Mouse (Mus musculus) heart, embryonic 16.5 days (tissue): ENCODE results near the gene Vmn2r89. TPM values are rescaled to one million over a fixed set of nuclear protein-coding genes. Genes with fewer than 3 reads are reported as not detected.
"Not testable (repeated sequence)": the region's sequence is repeated elsewhere in the genome, so short reads cannot be mapped to it uniquely, and the experiment has no call there.

Experiments
- ATAC-seq: fragments of 200-750 bp; cut with Nextera tagmentation; replicated peaks from 2 replicates; pipeline ENCODE4 v1.8.0; 2017; ENCODE audit warnings: moderate number of reproducible peaks; ENCODE audit not compliant: insufficient read depth, low FRiP score; ENCODE audit errors: extremely low read depth
- H3K27ac ChIP-seq: fragments of 300-500 bp; sonication (generic); 2 replicates; pipeline ENCODE4 v1.5.1; 2014; ENCODE audit warnings: mild to moderate bottlenecking, low read length, control low read depth, moderate library complexity
- H3K27me3 ChIP-seq: fragments of 300-500 bp; sonication (generic); 2 replicates; pipeline ENCODE4 v1.6.1; 2014; ENCODE audit warnings: low read length, mixed read lengths; ENCODE audit not compliant: control insufficient read depth, insufficient read depth
- H3K36me3 ChIP-seq: fragments of 300-500 bp; sonication (generic); 2 replicates; pipeline ENCODE4 v1.6.1; 2014; ENCODE audit not compliant: control insufficient read depth, insufficient read depth
- H3K4me1 ChIP-seq: fragments of 300-500 bp; sonication (generic); 2 replicates; pipeline ENCODE4 v1.6.1; 2014; ENCODE audit warnings: low read length, mixed read lengths; ENCODE audit not compliant: control insufficient read depth, insufficient read depth
- H3K4me2 ChIP-seq: fragments of 300-500 bp; sonication (generic); 2 replicates; pipeline ENCODE4 v1.6.1; 2014; ENCODE audit warnings: low read depth, mild to moderate bottlenecking, control low read depth, low read length
- H3K4me3 ChIP-seq: fragments of 300-500 bp; sonication (generic); 2 replicates; pipeline ENCODE4 v1.5.1; 2014; ENCODE audit warnings: mild to moderate bottlenecking, control low read depth, low read length
- H3K9ac ChIP-seq: fragments of 300-500 bp; sonication (generic); 2 replicates; pipeline ENCODE4 v1.6.1; 2014; ENCODE audit warnings: low read length, control low read depth
- H3K9me3 ChIP-seq: fragments of 300-500 bp; sonication (generic); replicated peaks from 2 replicates; pipeline ENCODE4 v1.6.1; 2016; ENCODE audit warnings: low read length; ENCODE audit not compliant: control insufficient read depth
- WGBS: fragments of 180-500 bp; shearing (Covaris S2); extraction: QIAGEN DNeasy Blood & Tissue Kit; methylation state at CpG from one replicate; pipeline ENCODE4 v1.1.7; 2014; 5-methylcytosine and 5-hydroxymethylcytosine counted together
- polyA plus RNA-seq: library from polyadenylated mRNA; unstranded; fragments of >200 nt; fragmentation: Nextera tagmentation; extraction: Ambion mirVana; gene quantifications from 2 replicates; pipeline ENCODE4 v1.2.1, GENCODE M21; 2015

The Vmn2r89 gene
- not detected in 2 replicates for polyA plus RNA-seq

DNA sequence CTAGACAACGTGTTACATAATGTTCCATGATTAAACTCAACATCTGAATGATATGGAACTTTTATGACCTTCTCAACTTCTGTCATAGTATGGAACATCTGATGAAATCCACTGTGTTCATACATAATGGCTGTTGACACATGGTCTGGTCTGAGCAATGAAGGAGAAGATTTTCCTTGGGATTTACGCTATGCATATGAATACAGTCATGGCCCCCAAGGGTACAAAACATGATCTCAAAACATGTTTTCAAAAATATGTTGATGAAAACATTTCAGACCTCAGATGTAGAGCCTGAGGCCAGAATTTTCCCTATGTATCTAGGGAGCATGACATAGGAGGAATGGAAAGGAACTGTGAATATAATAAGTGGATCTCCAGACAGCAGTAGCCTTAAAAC lies at the start of gene Vmn2r89:
Vmn2r89 (plus strand) TSS at position 301 of the 400 bp plus-strand sequence.
- H3K4me2 ChIP-seq, ATAC-seq, H3K4me3 ChIP-seq, H3K9ac ChIP-seq, H3K27ac ChIP-seq, H3K4me1 ChIP-seq, H3K36me3 ChIP-seq, H3K27me3 ChIP-seq, H3K9me3 ChIP-seq: not testable (repeated sequence)
- 65% methylated on average over 2 of the region's 2 CpGs for WGBS

DNA sequence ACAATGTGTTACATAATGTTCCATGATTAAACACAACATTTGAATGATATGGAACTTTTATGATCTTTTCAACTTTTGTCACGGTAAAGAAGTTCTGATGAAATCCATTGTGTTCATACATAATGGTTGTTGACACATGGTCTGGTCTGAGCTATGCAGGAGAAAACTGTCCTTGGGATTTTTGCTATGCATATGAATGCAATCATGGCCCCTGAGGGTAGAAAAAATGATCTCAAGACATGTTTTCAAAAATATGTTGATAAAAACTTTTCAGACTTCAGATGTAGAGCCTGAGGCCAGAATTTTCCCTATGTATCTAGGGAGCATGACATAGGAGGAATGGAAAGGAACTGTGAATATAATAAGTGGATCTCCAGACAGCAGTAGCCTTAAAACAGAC lies 41.1 kb upstream of the Vmn2r89 start, which contains the start of gene Vmn2r88:
Vmn2r88 (plus strand) TSS at position 301 of the 400 bp plus-strand sequence.
- ATAC-seq = no peak
- Histone ChIP-seq H3K27ac (no peak within 1 kb of the TSS), H3K36me3 (no peaks in the 10 kb centered on the region), H3K4me2 (no peak within 1 kb of the TSS), H3K9me3 (no peaks in the 10 kb centered on the region), H3K4me1 (no peaks in the 10 kb centered on the region), H3K4me3 (no peak within 1 kb of the TSS), H3K9ac (no peak within 1 kb of the TSS), H3K27me3 (no peaks in the 10 kb centered on the region)
- WGBS = 76% methylated on average over 1 of the region's 1 CpGs

DNA sequence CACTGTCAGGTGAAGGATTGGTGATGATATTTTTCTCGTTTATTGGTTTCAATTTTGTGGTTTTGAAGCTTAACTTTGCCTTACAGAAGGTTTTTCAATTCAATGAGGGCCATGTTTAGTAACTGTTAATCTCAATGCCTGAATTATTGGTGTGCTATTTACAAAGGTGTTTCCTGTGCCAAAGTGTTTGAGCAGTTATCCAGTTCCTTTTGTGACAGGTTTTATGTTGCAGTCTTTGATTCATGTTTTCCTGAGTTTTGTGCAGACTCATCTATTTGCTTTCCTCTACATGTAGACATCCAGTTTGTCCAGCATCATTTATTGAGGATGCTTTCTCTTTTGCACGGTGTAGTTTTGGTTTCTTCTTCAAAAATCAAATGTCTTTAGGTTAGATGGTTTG lies 27.8 kb upstream of the Vmn2r89 start:
- no peak for ATAC-seq
- Histone ChIP-seq H3K4me1 (no peaks in the 10 kb centered on the region), H3K4me3 (no peak overlapping the region), H3K9me3 (peaks cover 2% of the 10 kb centered on the region; the same call in 1 of the 2 replicates), H3K36me3 (no peaks in the 10 kb centered on the region), H3K9ac (no peak overlapping the region), H3K27ac (no peak overlapping the region), H3K4me2 (no peak overlapping the region), H3K27me3 (no peaks in the 10 kb centered on the region)
- 55% methylated on average over 2 of the region's 2 CpGs for WGBS

DNA sequence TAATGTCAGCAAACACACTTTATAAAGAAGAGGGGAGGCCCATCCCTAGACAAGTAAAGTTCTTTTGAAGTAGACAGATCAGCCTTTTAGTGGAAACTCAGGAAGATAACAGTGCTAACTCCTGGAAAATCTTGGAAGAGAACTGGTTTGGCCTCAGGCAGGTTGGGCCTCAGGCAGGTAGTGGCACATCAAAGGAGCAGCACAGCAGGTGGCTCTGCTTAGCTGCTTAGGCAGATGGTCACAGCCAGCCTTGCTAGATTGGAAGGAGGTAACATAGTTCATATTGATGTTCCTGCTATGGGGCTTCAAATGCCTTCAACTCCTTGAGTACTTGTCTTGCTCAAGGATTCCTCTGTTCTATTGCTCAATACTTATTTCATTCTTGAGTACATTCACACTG lies 21.5 kb upstream of the Vmn2r89 start:
- not testable (repeated sequence) for H3K9ac ChIP-seq

DNA sequence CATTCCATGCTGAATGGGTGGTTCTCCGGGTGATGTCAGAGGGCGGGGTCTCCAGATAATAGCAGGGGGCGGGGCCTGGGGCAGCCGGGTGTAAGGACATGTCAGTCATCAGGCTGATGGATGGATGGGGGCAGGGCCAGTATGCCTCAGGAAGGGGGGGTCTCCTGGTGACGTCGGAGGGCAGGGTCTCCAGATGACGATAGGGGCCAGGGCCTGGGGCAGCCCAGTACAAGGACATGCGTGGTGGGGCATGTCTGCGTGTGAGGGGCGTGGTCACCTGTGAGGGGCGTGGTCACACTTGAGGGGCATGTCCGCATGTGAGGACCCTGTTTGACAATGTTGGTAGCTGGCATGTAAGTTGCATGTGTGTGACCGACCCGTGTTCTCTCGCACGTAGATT lies 17.1 kb upstream of the Vmn2r89 start:
- ATAC-seq = no peak; the same call in 1 of the 2 replicates
- H3K4me2 ChIP-seq = no peak overlapping the region
- H3K9me3 ChIP-seq = peaks cover 8% of the 10 kb centered on the region
- WGBS = 84% methylated on average over 16 of the region's 16 CpGs
- no peaks in the 10 kb centered on the region for H3K36me3 ChIP-seq
- H3K4me1 ChIP-seq = no peaks in the 10 kb centered on the region
- no peak overlapping the region for H3K9ac ChIP-seq
- H3K4me3 ChIP-seq = no peak overlapping the region
- no peak overlapping the region for H3K27ac ChIP-seq
- H3K27me3 ChIP-seq = no peaks in the 10 kb centered on the region

More for the DNA sequence above, 21.5 kb upstream of the Vmn2r89 start:
- not testable (repeated sequence) for H3K27me3 ChIP-seq, ATAC-seq, H3K4me1 ChIP-seq, H3K36me3 ChIP-seq, H3K27ac ChIP-seq, H3K9me3 ChIP-seq, H3K4me2 ChIP-seq, H3K4me3 ChIP-seq

DNA sequence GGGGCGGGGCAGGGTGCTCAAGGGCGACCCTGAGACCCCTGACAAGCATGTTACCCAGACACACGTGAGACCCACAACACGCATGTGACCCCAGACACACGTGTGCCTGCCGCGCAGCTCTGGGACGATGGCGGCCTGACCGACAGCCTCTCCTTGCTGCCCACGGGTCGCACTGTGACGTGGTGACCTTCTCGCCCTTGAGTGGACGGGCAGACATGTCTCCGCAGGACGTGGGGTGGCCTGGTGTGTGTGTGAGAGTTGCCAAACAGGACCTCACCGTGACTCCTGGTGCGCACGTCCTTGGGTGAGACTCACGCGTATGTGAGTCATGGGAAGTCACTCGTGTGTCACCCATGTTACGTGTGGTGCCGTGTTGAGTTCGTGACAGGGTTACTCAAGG lies 16.6 kb upstream of the Vmn2r89 start:
- H3K4me1 ChIP-seq = no peaks in the 10 kb centered on the region
- no peak overlapping the region for H3K4me2 ChIP-seq
- 95% methylated on average over 26 of the region's 26 CpGs for WGBS
- H3K9me3 ChIP-seq = peaks cover 8% of the 10 kb centered on the region
- H3K36me3 ChIP-seq = no peaks in the 10 kb centered on the region
- no peak overlapping the region for H3K27ac ChIP-seq
- no peak overlapping the region for H3K4me3 ChIP-seq
- no peak for ATAC-seq
- H3K9ac ChIP-seq = no peak overlapping the region
- H3K27me3 ChIP-seq = no peaks in the 10 kb centered on the region

DNA sequence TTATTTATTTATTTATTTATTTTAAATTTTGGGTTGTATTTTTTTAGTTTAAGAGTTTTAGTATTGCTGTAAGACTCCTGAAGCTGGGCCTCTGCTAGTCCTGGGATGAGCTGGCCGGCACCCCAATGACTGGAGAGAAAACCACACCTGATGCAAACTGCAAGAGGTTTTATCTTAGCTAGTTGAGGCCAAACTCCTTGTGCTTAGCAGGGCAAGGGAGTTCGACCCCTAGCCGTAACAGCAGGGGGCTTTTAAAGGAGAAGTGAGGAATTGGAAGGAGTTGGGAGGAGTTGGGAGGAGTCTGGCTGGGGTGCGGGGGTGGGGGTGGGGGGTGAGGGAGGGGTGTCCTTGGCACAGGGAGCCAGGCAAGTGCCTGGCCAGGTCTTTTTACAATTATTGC lies 12.7 kb upstream of the Vmn2r89 start:
- no peaks in the 10 kb centered on the region for H3K36me3 ChIP-seq
- 88% methylated on average over 4 of the region's 4 CpGs for WGBS
- no peak overlapping the region for H3K4me3 ChIP-seq
- no peaks in the 10 kb centered on the region for H3K4me1 ChIP-seq
- H3K9me3 ChIP-seq = peaks cover 8% of the 10 kb centered on the region
- no peaks in the 10 kb centered on the region for H3K27me3 ChIP-seq
- no peak overlapping the region for H3K27ac ChIP-seq
- ATAC-seq = no peak
- no peak overlapping the region for H3K4me2 ChIP-seq
- H3K9ac ChIP-seq = no peak overlapping the region

DNA sequence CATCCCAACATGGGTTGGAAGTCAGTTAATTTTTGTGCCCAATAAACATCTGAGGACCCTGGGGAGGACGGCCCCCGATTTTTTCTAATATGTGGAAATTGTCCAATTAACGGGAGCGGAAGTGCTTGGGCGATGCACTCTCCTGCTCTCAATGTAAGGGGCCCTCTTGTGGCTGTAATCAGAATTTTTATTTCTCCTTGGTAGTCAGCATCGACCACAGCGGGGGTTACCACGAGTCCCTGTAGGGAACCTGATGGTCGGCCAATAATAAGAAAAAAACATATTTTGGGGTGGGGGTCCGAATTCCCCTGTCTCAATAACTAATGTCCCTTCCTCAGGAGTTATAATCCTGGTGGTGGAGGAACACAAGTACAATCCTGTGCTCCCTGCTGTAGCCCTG lies 28.6 kb downstream of the Vmn2r89 start:
- H3K4me1 ChIP-seq, H3K4me3 ChIP-seq, H3K9me3 ChIP-seq, H3K36me3 ChIP-seq, H3K27ac ChIP-seq, H3K4me2 ChIP-seq, ATAC-seq, H3K27me3 ChIP-seq, H3K9ac ChIP-seq: not testable (repeated sequence)
- WGBS = 86% methylated on average over 10 of the region's 10 CpGs

DNA sequence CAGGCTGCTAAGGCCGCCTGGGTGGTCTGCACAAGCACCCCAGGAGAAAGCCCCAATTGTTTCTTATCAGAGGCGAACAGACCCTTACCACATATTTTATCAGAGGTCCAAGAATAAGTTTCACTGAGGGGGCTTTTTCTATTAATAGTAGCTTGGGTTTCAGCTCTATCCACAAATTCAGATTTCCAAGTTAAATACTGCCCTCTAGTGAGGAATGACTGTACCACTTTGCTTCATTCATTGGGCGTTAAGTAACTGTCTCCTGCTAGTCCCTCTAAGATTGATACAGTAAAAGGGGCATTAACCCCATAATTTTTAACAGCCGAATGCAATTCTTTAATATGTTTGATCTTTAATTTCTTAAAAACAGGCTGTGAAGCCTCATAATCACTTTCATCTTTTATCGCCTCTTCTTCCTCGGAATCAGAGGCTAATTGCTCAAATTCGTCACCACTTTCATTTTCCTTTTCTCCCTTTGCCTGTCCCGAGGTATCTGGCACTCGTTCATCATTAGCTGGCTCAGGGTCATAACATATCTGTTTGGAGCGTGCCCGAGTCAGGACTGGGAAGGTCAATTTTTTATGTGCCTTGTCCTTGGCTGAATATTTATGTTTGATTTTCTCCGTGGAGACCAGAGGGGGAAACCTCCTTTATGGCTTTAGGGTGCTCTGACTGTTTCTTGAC lies 29.8 kb downstream of the Vmn2r89 start:
- H3K27me3 ChIP-seq, H3K9me3 ChIP-seq, H3K36me3 ChIP-seq, ATAC-seq, H3K4me3 ChIP-seq, H3K9ac ChIP-seq, H3K4me1 ChIP-seq, H3K27ac ChIP-seq, H3K4me2 ChIP-seq: not testable (repeated sequence)
- 83% methylated on average over 12 of the region's 12 CpGs for WGBS
